Comparison of ENCODE assay signal across 10 mouse cellular contexts in the genomic region with DNA sequence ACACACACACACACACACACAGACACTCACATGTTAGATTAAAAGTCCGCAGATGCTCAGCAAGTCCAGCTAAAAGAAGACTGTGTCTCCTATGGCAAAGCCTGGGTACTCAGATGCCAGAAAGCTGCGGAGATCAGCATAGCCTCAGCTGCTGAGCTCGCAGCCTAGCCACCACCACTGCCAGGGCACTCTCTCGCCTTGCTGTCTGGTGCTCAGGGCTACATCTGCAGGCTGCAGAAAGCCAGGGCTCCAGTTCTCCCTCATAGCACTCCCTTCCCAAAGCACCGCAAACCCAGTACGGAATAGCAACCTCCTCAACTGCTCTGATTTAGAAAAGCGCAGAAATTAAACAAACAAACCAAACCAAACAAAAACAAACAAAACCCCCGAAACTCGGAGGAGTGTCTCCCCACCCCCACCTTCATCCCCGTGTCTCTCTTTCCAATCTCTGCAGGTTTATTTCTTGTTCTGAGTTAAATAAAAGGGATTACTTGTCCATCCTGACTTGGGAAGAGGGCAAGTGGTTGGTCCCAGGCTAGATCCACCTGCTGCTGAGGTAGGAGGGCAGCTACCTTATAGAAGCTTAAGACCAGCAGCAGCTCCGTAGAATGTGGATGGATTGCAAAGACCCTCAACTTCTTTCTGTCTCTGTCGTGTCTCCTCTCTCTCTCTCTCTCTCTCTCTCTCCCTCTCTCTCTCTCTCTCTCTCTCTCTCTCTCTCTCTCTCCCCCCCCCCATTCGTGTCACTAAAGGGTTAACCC. TPM values are rescaled to one million over a fixed set of nuclear protein-coding genes. Genes with fewer than 3 reads are reported as not detected.
DNase-seq lines count a peak whose midpoint lies in the region; ATAC-seq and TF ChIP-seq lines count a peak whose summit lies in the region.
"Had no signal": no experiment of that assay in that cellular context is flagged by ENCODE, and none has a peak within 500 bp of the region (broad histone marks: within the 10 kb centered on the region; RNA-seq: fewer than 3 reads in every experiment).

No protein-coding gene starts in this region.

- no peaks in the 10 kb centered on the region for H3K36me3 ChIP-seq in lung, postnatal 0 days (ENCODE audit: insufficient read depth, low read length)
- no peaks in the 10 kb centered on the region for H3K36me3 ChIP-seq in limb, embryonic 14.5 days (ENCODE audit: control insufficient read depth, insufficient read depth, low read length)

- no peak overlapping the region for H3K4me3 ChIP-seq in lung, postnatal 0 days (ENCODE audit: low read depth, low read length)
- peak overlapping the region; percentile 32 for H3K4me3 ChIP-seq in limb, embryonic 14.5 days (replicated peaks; ENCODE audit: low read length)

- ATAC-seq in lung, postnatal 0 days: no peak
- no peak for ATAC-seq in limb, embryonic 14.5 days (ENCODE audit: low FRiP score, low read depth)

- H3K9ac ChIP-seq in lung, postnatal 0 days (replicated peaks; ENCODE audit: low read depth): no peak overlapping the region
- no peak overlapping the region for H3K9ac ChIP-seq in limb, embryonic 14.5 days (ENCODE audit: low read depth, low read length, severe bottlenecking)

- H3K27ac ChIP-seq in lung, postnatal 0 days (ENCODE audit: low read length): no peak overlapping the region
- H3K27ac ChIP-seq in limb, embryonic 14.5 days (replicated peaks; ENCODE audit: low read depth, low read length): no peak overlapping the region
- H3K27ac ChIP-seq: macrophage had no signal

- H3K4me1 ChIP-seq in lung, postnatal 0 days (ENCODE audit: insufficient read depth, low read depth, low read length): no peaks in the 10 kb centered on the region
- H3K4me1 ChIP-seq in limb, embryonic 14.5 days (ENCODE audit: control insufficient read depth, insufficient read depth, low read length): no peaks in the 10 kb centered on the region

- no peaks in the 10 kb centered on the region; the same call in 1 of the 2 replicates for H3K27me3 ChIP-seq in lung, postnatal 0 days (replicated peaks; ENCODE audit: insufficient read depth, low read length)
- H3K27me3 ChIP-seq in limb, embryonic 14.5 days (ENCODE audit: control insufficient read depth, insufficient read depth, low read length): no peaks in the 10 kb centered on the region

- TF ChIP-seq EP300 in lung, postnatal 0 days (IDR thresholded peaks at IDR 0.05): no peak

- TF ChIP-seq CTCF in lung, postnatal 0 days (IDR thresholded peaks at IDR 0.05): no peak

- WGBS in lung, postnatal 0 days: 19% methylated on average over 12 of the region's 13 CpGs
- 24% methylated on average over 13 of the region's 13 CpGs for WGBS in limb, embryonic 14.5 days

- no peak for TF ChIP-seq POLR2A in limb, embryonic 14.5 days (IDR thresholded peaks at IDR 0.05; ENCODE audit: borderline replicate concordance, extremely low read depth, insufficient read depth, insufficient read length)

- no peaks in the 10 kb centered on the region for H3K9me3 ChIP-seq in lung, postnatal 0 days (ENCODE audit: low read length)
- no peaks in the 10 kb centered on the region for H3K9me3 ChIP-seq in limb, embryonic 14.5 days (ENCODE audit: control insufficient read depth, low read length)

- DNase-seq in cerebellum, postnatal 25 days: peak; percentile 7 to 9
- no peak for DNase-seq in cerebellum, adult 8-10 months
- no peak for DNase-seq in lung, postnatal 0 days (ENCODE audit: low spot score)
- no peak for DNase-seq in lung, postnatal 36 days
- no peak for DNase-seq in limb, embryonic 14.5 days (ENCODE audit: low spot score)
- DNase-seq in urinary bladder, postnatal 4 days (ENCODE audit: low spot score in 2 of 2): no peak
- no peak for DNase-seq in spleen, postnatal 36 days (ENCODE audit: low spot score in 2 of 2)
- DNase-seq in left cerebral cortex, adult 9 months (ENCODE audit: low spot score in 2 of 2): no peak
- DNase-seq: heart, postnatal 36 days had no signal

- peak overlapping the region; percentile 51; the same call in 1 of the 2 replicates for H3K4me2 ChIP-seq in lung, postnatal 0 days (replicated peaks; ENCODE audit: low read depth, low read length)
- H3K4me2 ChIP-seq in limb, embryonic 14.5 days (replicated peaks; ENCODE audit: low read depth, low read length, severe bottlenecking): peak overlapping the region; percentile 44

RNA-seq across cellular contexts. Expression of gene Dgkk, which starts 1.4 kb away (rescaled TPM):
- 0.08 TPM in 2 replicates for polyA plus RNA-seq in lung, postnatal 0 days (2015; fragmentation: Nextera tagmentation; extraction: Ambion mirVana)
- polyA plus RNA-seq in limb, embryonic 14.5 days (2012; rRNA removed): 0.96 and 0.98 TPM in 2 replicates
- polyA plus RNA-seq in limb, embryonic 14.5 days (2014; fragmentation: Nextera tagmentation; extraction: Ambion mirVana): 0.55 and 0.72 TPM in 2 replicates
- polyA plus RNA-seq: macrophage had no signal

Comparison
In these comparisons a context has a peak if more than half of its experiments do, and no peak if none do; other contexts are left out.
1. DNase-seq: peak in cerebellum, postnatal 25 days (2 of 2); none in cerebellum, adult 8-10 months (single experiment), lung, postnatal 0 days (single experiment), lung, postnatal 36 days (single experiment), limb, embryonic 14.5 days (single experiment), urinary bladder, postnatal 4 days (0 of 2), spleen, postnatal 36 days (0 of 2) and left cerebral cortex, adult 9 months (0 of 2).